7 mouse cellular contexts compared by ENCODE assay signal in the genomic region with DNA sequence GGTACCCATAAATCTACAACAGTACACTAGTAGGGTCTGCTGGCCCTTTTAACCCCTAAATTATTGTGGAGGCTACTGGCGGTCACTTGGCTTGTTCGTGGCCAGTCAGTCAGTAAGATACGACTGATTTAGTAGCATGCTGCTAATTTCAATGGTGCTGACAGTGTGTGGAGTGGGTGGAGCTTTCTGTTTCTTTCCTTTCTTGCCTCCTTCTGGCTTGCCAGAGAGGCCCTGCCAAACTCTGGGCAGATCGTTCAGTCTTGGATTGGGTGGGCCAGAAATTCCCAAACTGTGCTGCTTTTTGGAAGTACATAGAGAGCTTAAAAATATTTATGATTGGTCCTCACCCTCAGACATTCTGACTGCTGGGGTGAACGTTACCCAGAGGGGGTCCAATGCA. TPM values are rescaled to one million over a fixed set of nuclear protein-coding genes. Genes with fewer than 3 reads are reported as not detected.
DNase-seq lines count a peak whose midpoint lies in the region; ATAC-seq lines count a peak whose summit lies in the region.

No protein-coding gene starts in this region.

- peaks cover 41% of the 10 kb centered on the region for H3K27me3 ChIP-seq in forebrain, embryonic 14.5 days (replicated peaks; ENCODE audit: control insufficient read depth, insufficient read depth, low read length)
- peaks cover 19% of the 10 kb centered on the region; the same call in 1 of the 2 replicates for H3K27me3 ChIP-seq in intestine, embryonic 16.5 days (replicated peaks; ENCODE audit: control insufficient read depth, insufficient read depth, low read length)
- peaks cover 11% of the 10 kb centered on the region for H3K27me3 ChIP-seq in neural tube, embryonic 14.5 days (ENCODE audit: control insufficient read depth, insufficient read depth, low read length)

- no peak overlapping the region for H3K9ac ChIP-seq in forebrain, embryonic 14.5 days (ENCODE audit: low read length)
- peak overlapping the region; percentile 68; the same call in 1 of the 2 replicates for H3K9ac ChIP-seq in intestine, embryonic 16.5 days (ENCODE audit: low read depth, low read length)
- no peak overlapping the region for H3K9ac ChIP-seq in neural tube, embryonic 14.5 days (replicated peaks; ENCODE audit: low read depth, low read length)

- H3K4me2 ChIP-seq in forebrain, embryonic 14.5 days (ENCODE audit: low read length): peak overlapping the region; percentile 44
- H3K4me2 ChIP-seq in intestine, embryonic 16.5 days (ENCODE audit: low read depth, low read length): peak overlapping the region; percentile 70
- no peak overlapping the region; the same call in 1 of the 2 replicates for H3K4me2 ChIP-seq in neural tube, embryonic 14.5 days (ENCODE audit: low read depth, low read length)

- H3K9me3 ChIP-seq in forebrain, embryonic 14.5 days (replicated peaks; ENCODE audit: control insufficient read depth, low read length): no peaks in the 10 kb centered on the region
- no peaks in the 10 kb centered on the region for H3K9me3 ChIP-seq in intestine, embryonic 16.5 days (ENCODE audit: control insufficient read depth, low read length)
- no peaks in the 10 kb centered on the region for H3K9me3 ChIP-seq in neural tube, embryonic 14.5 days (ENCODE audit: control insufficient read depth, low read length)

- H3K27ac ChIP-seq in forebrain, embryonic 14.5 days (ENCODE audit: low read depth, low read length): no peak overlapping the region
- peak overlapping the region; percentile 46 for H3K27ac ChIP-seq in intestine, embryonic 16.5 days (ENCODE audit: low read length)
- H3K27ac ChIP-seq in neural tube, embryonic 14.5 days (ENCODE audit: low read depth, low read length): no peak overlapping the region

- WGBS in forebrain, embryonic 14.5 days: 30% methylated on average over 5 of the region's 5 CpGs
- WGBS in intestine, embryonic 16.5 days: 27% methylated on average over 5 of the region's 5 CpGs
- 23% methylated on average over 5 of the region's 5 CpGs for WGBS in neural tube, embryonic 14.5 days

- peak; percentile 40 to 58 for DNase-seq in left cerebral cortex, postnatal 36 days (ENCODE audit: low spot score in 2 of 2)
- no peak for DNase-seq in left cerebral cortex, adult 11 months (ENCODE audit: low spot score)
- peak; percentile 54 for DNase-seq in forebrain, embryonic 14.5 days (ENCODE audit: low spot score)
- no peak for DNase-seq in layer of hippocampus, postnatal 36 days
- DNase-seq in natural killer cell, adult 2 months (ENCODE audit: low spot score in 2 of 2): no peak

- H3K4me1 ChIP-seq in forebrain, embryonic 14.5 days (ENCODE audit: control insufficient read depth, insufficient read depth, low read length): peaks cover 10% of the 10 kb centered on the region; the same call in 1 of the 2 replicates
- peaks cover 37% of the 10 kb centered on the region for H3K4me1 ChIP-seq in intestine, embryonic 16.5 days (ENCODE audit: control insufficient read depth, insufficient read depth, low read length)
- H3K4me1 ChIP-seq in neural tube, embryonic 14.5 days (ENCODE audit: control insufficient read depth, insufficient read depth, low read length): peaks cover 5% of the 10 kb centered on the region

- no peaks in the 10 kb centered on the region for H3K36me3 ChIP-seq in forebrain, embryonic 14.5 days (ENCODE audit: control insufficient read depth, insufficient read depth, low read length)
- no peaks in the 10 kb centered on the region for H3K36me3 ChIP-seq in intestine, embryonic 16.5 days (ENCODE audit: control insufficient read depth, insufficient read depth, low read length)
- H3K36me3 ChIP-seq in neural tube, embryonic 14.5 days (ENCODE audit: control insufficient read depth, insufficient read depth, low read length): no peaks in the 10 kb centered on the region

- H3K4me3 ChIP-seq in forebrain, embryonic 14.5 days (ENCODE audit: low read depth, low read length): no peak overlapping the region
- peak overlapping the region; percentile 49 for H3K4me3 ChIP-seq in intestine, embryonic 16.5 days (ENCODE audit: low read length)
- H3K4me3 ChIP-seq in neural tube, embryonic 14.5 days (ENCODE audit: low read depth, low read length): peak overlapping the region; percentile 16; the same call in 1 of the 2 replicates

- peak; percentile 21; the same call in 1 of the 2 replicates for ATAC-seq in forebrain, embryonic 14.5 days
- ATAC-seq in intestine, embryonic 16.5 days: no peak
- no peak for ATAC-seq in neural tube, embryonic 14.5 days (ENCODE audit: low read depth)

- intact Hi-C loops in left cerebral cortex, postnatal 36 days (cut with DNase I): no loop called here

RNA-seq across cellular contexts. Expression of a gene that starts 2.5 kb away (rescaled TPM):
- 1 to 10 TPM; 1.7 to 1.8 TPM for total RNA-seq in left cerebral cortex, postnatal 36 days (2021)
- 4.5 and 6.3 TPM in 2 replicates for polyA plus RNA-seq in forebrain, embryonic 14.5 days (2014; fragmentation: Nextera tagmentation; extraction: Ambion mirVana)
- 10.3 and 10.4 TPM in 2 replicates for polyA plus RNA-seq in intestine, embryonic 16.5 days (2015; fragmentation: Nextera tagmentation; extraction: Ambion mirVana)
- polyA plus RNA-seq in neural tube, embryonic 14.5 days (2014; fragmentation: Nextera tagmentation; extraction: Ambion mirVana): 1.8 and 5.7 TPM in 2 replicates
- total RNA-seq in layer of hippocampus, postnatal 36 days (2021): 1 to 10 TPM; 1.1 to 1.3 TPM

RNA-seq across cellular contexts. Expression of a gene that starts 6.3 kb away (rescaled TPM):
- 1 to 10 TPM; 7.2 to 8.1 TPM for total RNA-seq in left cerebral cortex, postnatal 36 days (2021)
- 9.2 and 12.9 TPM in 2 replicates for polyA plus RNA-seq in forebrain, embryonic 14.5 days (2014; fragmentation: Nextera tagmentation; extraction: Ambion mirVana)
- polyA plus RNA-seq in intestine, embryonic 16.5 days (2015; fragmentation: Nextera tagmentation; extraction: Ambion mirVana): 15.9 and 18.0 TPM in 2 replicates
- polyA plus RNA-seq in neural tube, embryonic 14.5 days (2014; fragmentation: Nextera tagmentation; extraction: Ambion mirVana): 10.4 and 13.2 TPM in 2 replicates
- total RNA-seq in layer of hippocampus, postnatal 36 days (2021): 1 to 10 TPM; 6.9 to 9.4 TPM

RNA-seq across cellular contexts. Expression of a gene that starts 10.6 kb away (rescaled TPM):
- 10 to 100 TPM; 46.9 to 50.3 TPM for total RNA-seq in left cerebral cortex, postnatal 36 days (2021)
- polyA plus RNA-seq in forebrain, embryonic 14.5 days (2014; fragmentation: Nextera tagmentation; extraction: Ambion mirVana): 202 and 245 TPM in 2 replicates
- polyA plus RNA-seq in intestine, embryonic 16.5 days (2015; fragmentation: Nextera tagmentation; extraction: Ambion mirVana): 118 and 129 TPM in 2 replicates
- polyA plus RNA-seq in neural tube, embryonic 14.5 days (2014; fragmentation: Nextera tagmentation; extraction: Ambion mirVana): 160 and 161 TPM in 2 replicates
- 10 to 100 TPM; 41.4 to 45.6 TPM for total RNA-seq in layer of hippocampus, postnatal 36 days (2021)

RNA-seq across cellular contexts. Expression of a gene that starts 12.5 kb away (rescaled TPM):
- 1 to 10 TPM; 5.3 to 6.4 TPM for total RNA-seq in left cerebral cortex, postnatal 36 days (2021)
- polyA plus RNA-seq in forebrain, embryonic 14.5 days (2014; fragmentation: Nextera tagmentation; extraction: Ambion mirVana): 11.1 and 11.9 TPM in 2 replicates
- polyA plus RNA-seq in intestine, embryonic 16.5 days (2015; fragmentation: Nextera tagmentation; extraction: Ambion mirVana): 9.9 and 10.7 TPM in 2 replicates
- polyA plus RNA-seq in neural tube, embryonic 14.5 days (2014; fragmentation: Nextera tagmentation; extraction: Ambion mirVana): 12.7 and 13.3 TPM in 2 replicates
- 1 to 10 TPM; 3.9 to 5.1 TPM for total RNA-seq in layer of hippocampus, postnatal 36 days (2021)

RNA-seq across cellular contexts. Expression of a gene that starts 12.5 kb away (rescaled TPM):
- 100 to 1,000 TPM; 246 to 287 TPM for total RNA-seq in left cerebral cortex, postnatal 36 days (2021)
- polyA plus RNA-seq in forebrain, embryonic 14.5 days (2014; fragmentation: Nextera tagmentation; extraction: Ambion mirVana): 235 and 238 TPM in 2 replicates
- polyA plus RNA-seq in intestine, embryonic 16.5 days (2015; fragmentation: Nextera tagmentation; extraction: Ambion mirVana): 269 and 308 TPM in 2 replicates
- polyA plus RNA-seq in neural tube, embryonic 14.5 days (2014; fragmentation: Nextera tagmentation; extraction: Ambion mirVana): 389 and 413 TPM in 2 replicates
- total RNA-seq in layer of hippocampus, postnatal 36 days (2021): 100 to 1,000 TPM; 242 to 288 TPM

Comparison
In these comparisons a context has a peak if more than half of its experiments do, and no peak if none do; other contexts are left out.
1. DNase-seq: peak in left cerebral cortex, postnatal 36 days (2 of 2) and forebrain, embryonic 14.5 days (single experiment); none in left cerebral cortex, adult 11 months (single experiment), layer of hippocampus, postnatal 36 days (0 of 2) and natural killer cell, adult 2 months (0 of 2).